Mouse (Mus musculus): ENCODE results near the gene L1td1. TPM values are rescaled to one million over a fixed set of nuclear protein-coding genes. Genes with fewer than 3 reads are reported as not detected.

L1td1 gene
- 0.97 TPM for total RNA-seq (2023)

GRCm38 (mm10) chr4:98726590-98727237 lies at the start of gene L1td1:
Gene L1td1 (plus strand): TSS chr4:98726734.

Other genes starting within 250 kb of the L1td1 start
- gene Kank4, start 90.8 kb downstream of the L1td1 start, total RNA-seq (2023), result not detected
- gene I0C0044D17Rik, start 97.1 kb downstream of the L1td1 start, total RNA-seq (2023), result not detected
- 49.5 TPM for gene Usp1, start 197.1 kb downstream of the L1td1 start, total RNA-seq (2023)